Comparison of ENCODE assay signal across 8 mouse cellular contexts in genomic region chr2:25289651-25290050, GRCm38 (mm10). TPM values are rescaled to one million over a fixed set of nuclear protein-coding genes. Genes with fewer than 3 reads are reported as not detected.
DNase-seq lines count a peak whose midpoint lies in the region; ATAC-seq and TF ChIP-seq lines count a peak whose summit lies in the region.

Gene Lrrc26 (plus strand): TSS chr2:25289915.

- no peak for TF ChIP-seq CTCF in olfactory bulb, adult 2 months (IDR thresholded peaks at IDR 0.05; ENCODE audit: insufficient read depth, low read depth, low read length)

- TF ChIP-seq POLR2A in olfactory bulb, adult 2 months (IDR thresholded peaks at IDR 0.05; ENCODE audit: insufficient read depth, low read depth, low read length), result no peak

- H3K36me3 ChIP-seq in heart, embryonic 11.5 days (ENCODE audit: control insufficient read depth, insufficient read depth, low read length), result peaks cover 6% of the 10 kb centered on the region; the same call in 1 of the 2 replicates
- peaks cover 18% of the 10 kb centered on the region for H3K36me3 ChIP-seq in hindbrain, embryonic 12.5 days
- H3K36me3 ChIP-seq in limb, embryonic 13.5 days, result peaks cover 19% of the 10 kb centered on the region

- DNase-seq in heart, adult 9 months (ENCODE audit: low spot score in 2 of 2), result no peak
- DNase-seq in cerebellum, adult 18-20 months, result peak; percentile 76 to 82
- DNase-seq in right cerebral cortex, postnatal 4 days, result no peak
- DNase-seq in embryo, embryonic 10 days (ENCODE audit: low spot score), result no peak

- no peak within 1 kb of the TSS for H3K27ac ChIP-seq in heart, embryonic 11.5 days (ENCODE audit: low read depth, low read length)
- H3K27ac ChIP-seq in hindbrain, embryonic 12.5 days, result no peak within 1 kb of the TSS
- H3K27ac ChIP-seq in limb, embryonic 13.5 days, result no peak within 1 kb of the TSS
- peak within 1 kb of the TSS; percentile 29; the same call in 1 of the 2 replicates for H3K27ac ChIP-seq in olfactory bulb, adult 2 months (ENCODE audit: insufficient read depth, low read depth, low read length)

- H3K9ac ChIP-seq in heart, embryonic 11.5 days (ENCODE audit: low read depth, low read length), result no peak within 1 kb of the TSS
- H3K9ac ChIP-seq in hindbrain, embryonic 12.5 days, result peak within 1 kb of the TSS; percentile 8; the same call in 1 of the 2 replicates
- H3K9ac ChIP-seq in limb, embryonic 13.5 days, result no peak within 1 kb of the TSS

- peaks cover 70% of the 10 kb centered on the region for H3K27me3 ChIP-seq in heart, embryonic 11.5 days (ENCODE audit: control insufficient read depth, insufficient read depth, low read length)
- H3K27me3 ChIP-seq in hindbrain, embryonic 12.5 days, result peaks cover 78% of the 10 kb centered on the region
- H3K27me3 ChIP-seq in limb, embryonic 13.5 days, result peaks cover 88% of the 10 kb centered on the region

- H3K4me3 ChIP-seq in heart, embryonic 11.5 days (ENCODE audit: low read depth, low read length), result peak within 1 kb of the TSS; percentile 16
- H3K4me3 ChIP-seq in hindbrain, embryonic 12.5 days, result peak within 1 kb of the TSS; percentile 17
- H3K4me3 ChIP-seq in limb, embryonic 13.5 days, result peak within 1 kb of the TSS; percentile 24
- peak within 1 kb of the TSS; percentile 14; the same call in 1 of the 2 replicates for H3K4me3 ChIP-seq in olfactory bulb, adult 2 months (ENCODE audit: insufficient read depth, low read depth, low read length)

- H3K4me2 ChIP-seq in heart, embryonic 11.5 days, result peak within 1 kb of the TSS; percentile 44
- H3K4me2 ChIP-seq in hindbrain, embryonic 12.5 days (replicated peaks), result peak within 1 kb of the TSS; percentile 40
- H3K4me2 ChIP-seq in limb, embryonic 13.5 days (replicated peaks), result peak within 1 kb of the TSS; percentile 47

- no peak for ATAC-seq in heart, embryonic 11.5 days (replicated peaks; ENCODE audit: insufficient number of reproducible peaks, low FRiP score, low TSS enrichment)
- no peak for ATAC-seq in hindbrain, embryonic 12.5 days (ENCODE audit: low FRiP score)
- no peak for ATAC-seq in limb, embryonic 13.5 days (ENCODE audit: low FRiP score, low read depth)

- no peaks in the 10 kb centered on the region for H3K9me3 ChIP-seq in heart, embryonic 11.5 days (replicated peaks; ENCODE audit: control insufficient read depth, low read length)
- H3K9me3 ChIP-seq in hindbrain, embryonic 12.5 days (replicated peaks), result no peaks in the 10 kb centered on the region
- H3K9me3 ChIP-seq in limb, embryonic 13.5 days, result no peaks in the 10 kb centered on the region

- peaks cover 16% of the 10 kb centered on the region; the same call in 1 of the 2 replicates for H3K4me1 ChIP-seq in heart, embryonic 11.5 days (ENCODE audit: control insufficient read depth, insufficient read depth, low read length)
- peaks cover 16% of the 10 kb centered on the region for H3K4me1 ChIP-seq in hindbrain, embryonic 12.5 days
- H3K4me1 ChIP-seq in limb, embryonic 13.5 days, result peaks cover 24% of the 10 kb centered on the region
- H3K4me1 ChIP-seq in olfactory bulb, adult 2 months (ENCODE audit: control insufficient read depth, insufficient read depth, low read length), result peaks cover 72% of the 10 kb centered on the region

- 12% methylated on average over 11 of the region's 11 CpGs for WGBS in heart, embryonic 11.5 days (ENCODE audit: insufficient replicate concordance)
- WGBS in hindbrain, embryonic 12.5 days, result 9% methylated on average over 11 of the region's 11 CpGs
- WGBS in limb, embryonic 13.5 days, result 11% methylated on average over 11 of the region's 11 CpGs
- WGBS in olfactory bulb, adult 2 months, result 8% methylated on average over 11 of the region's 11 CpGs

RNA-seq across cellular contexts. Expression of gene Lrrc26, which starts in this region (rescaled TPM):
- not detected in 2 replicates for polyA plus RNA-seq in heart, embryonic 11.5 days (2014; fragmentation: Nextera tagmentation; extraction: Ambion mirVana)
- not detected in 2 replicates for polyA plus RNA-seq in hindbrain, embryonic 12.5 days (2016; fragmentation: Nextera tagmentation; extraction: Ambion mirVana)
- polyA plus RNA-seq in limb, embryonic 13.5 days (2015; fragmentation: Nextera tagmentation; extraction: Ambion mirVana), result not detected in 2 replicates
- polyA plus RNA-seq in olfactory bulb, adult 2 months (2012; ENCODE audit: insufficient read depth, insufficient read length, low replicate concordance, missing spikeins), result not detected in 2 replicates

Comparison
In these comparisons a context has a peak if more than half of its experiments do, and no peak if none do; other contexts are left out.
1. DNase-seq: peak in cerebellum, adult 18-20 months (2 of 2); none in heart, adult 9 months (0 of 2), right cerebral cortex, postnatal 4 days (single experiment) and embryo, embryonic 10 days (single experiment).
2. Peak in every context shown above with its lines, with median percentiles within 50 percentile points of each other: H3K4me2 ChIP-seq and H3K4me3 ChIP-seq.